Mouse (Mus musculus) neural tube, embryonic 14.5 days (tissue): ENCODE data around the gene Raf1. TPM values are rescaled to one million over a fixed set of nuclear protein-coding genes. Genes with fewer than 3 reads are reported as not detected.

Experiments
- ATAC-seq: fragments of 200-750 bp; cut with Nextera tagmentation; 2 replicates; pipeline ENCODE4 v1.8.0; 2017; ENCODE audit warnings: low read depth, mild to moderate bottlenecking, moderate TSS enrichment, moderate library complexity
- H3K27ac ChIP-seq: fragments of 300-500 bp; sonication (generic); 2 replicates; pipeline ENCODE4 v1.5.1; 2014; ENCODE audit warnings: low read depth, mild to moderate bottlenecking, control low read depth, low read length, moderate library complexity, mixed read lengths
- H3K27me3 ChIP-seq: fragments of 300-500 bp; sonication (generic); 2 replicates; pipeline ENCODE4 v1.6.1; 2014; ENCODE audit warnings: low read length; ENCODE audit not compliant: control insufficient read depth, insufficient read depth
- H3K36me3 ChIP-seq: fragments of 300-500 bp; sonication (generic); 2 replicates; pipeline ENCODE4 v1.6.1; 2014; ENCODE audit warnings: low read length, mixed read lengths; ENCODE audit not compliant: control insufficient read depth, insufficient read depth
- H3K4me1 ChIP-seq: fragments of 300-500 bp; sonication (generic); 2 replicates; pipeline ENCODE4 v1.6.1; 2014; ENCODE audit warnings: low read length; ENCODE audit not compliant: control insufficient read depth, insufficient read depth
- H3K4me2 ChIP-seq: fragments of 300-500 bp; sonication (generic); 2 replicates; pipeline ENCODE4 v1.6.1; 2014; ENCODE audit warnings: mild to moderate bottlenecking, low read depth, low read length, control low read depth
- H3K4me3 ChIP-seq: fragments of 300-500 bp; sonication (generic); 2 replicates; pipeline ENCODE4 v1.5.1; 2014; ENCODE audit warnings: low read depth, low read length, control low read depth, mixed read lengths
- H3K9ac ChIP-seq: fragments of 300-500 bp; sonication (generic); replicated peaks from 2 replicates; pipeline ENCODE4 v1.6.1; 2014; ENCODE audit warnings: low read depth, mild to moderate bottlenecking, control low read depth, low read length, mixed read lengths
- H3K9me3 ChIP-seq: fragments of 300-500 bp; sonication (generic); 2 replicates; pipeline ENCODE4 v1.6.1; 2016; ENCODE audit warnings: low read length; ENCODE audit not compliant: control insufficient read depth
- WGBS: fragments of 180-500 bp; shearing (Covaris S2); extraction: QIAGEN DNeasy Blood & Tissue Kit; methylation state at CpG from one replicate; pipeline ENCODE4 v1.1.7; 2014; 5-methylcytosine and 5-hydroxymethylcytosine counted together
- polyA plus RNA-seq: library from polyadenylated mRNA; unstranded; fragments of >200 nt; fragmentation: Nextera tagmentation; extraction: Ambion mirVana; gene quantifications from 2 replicates; pipeline ENCODE4 v1.2.1, GENCODE M21; 2014

The Raf1 gene
- polyA plus RNA-seq, result 168 and 181 TPM in 2 replicates

DNA sequence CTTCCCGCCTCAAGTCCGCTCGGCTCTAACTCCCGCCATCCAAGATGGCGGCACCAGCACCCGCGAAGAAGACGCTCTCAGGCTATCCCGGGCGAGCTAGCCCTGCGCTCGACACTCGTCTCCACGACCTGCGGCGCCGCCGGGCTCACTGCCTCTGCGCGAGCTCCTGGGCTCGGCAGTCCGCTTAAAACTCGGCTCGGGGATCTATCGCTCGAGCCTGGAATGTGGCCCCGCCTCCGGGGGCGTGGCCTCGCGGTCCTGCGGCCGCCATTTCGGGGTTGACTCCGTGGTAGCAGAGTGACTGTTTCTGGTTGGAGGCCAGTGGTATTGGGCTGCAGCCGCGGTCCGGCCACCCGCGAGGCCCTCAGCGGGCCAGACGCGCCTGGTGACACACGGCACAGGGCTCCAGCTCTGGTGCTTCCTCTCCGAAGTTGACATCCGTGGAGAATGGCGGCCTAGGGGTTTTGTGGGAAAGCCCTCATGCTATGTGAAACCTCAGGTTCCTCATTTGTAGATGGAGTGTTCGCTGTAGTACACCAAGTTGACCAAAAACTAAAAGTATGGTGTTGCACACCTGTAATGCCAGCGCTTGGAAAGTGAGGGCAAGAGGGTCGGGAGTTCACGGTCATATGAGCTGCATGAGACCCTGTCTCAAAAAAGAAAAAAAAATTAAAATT is at the start of gene Raf1:
Gene Raf1, minus strand, starts transcription at position 184 of the 677 bp plus-strand sequence.
- no peaks in the 10 kb centered on the region for H3K27me3 ChIP-seq
- WGBS, result under 1% methylated on average over 51 of the region's 51 CpGs
- peak within 1 kb of the TSS; percentile 87 for H3K4me2 ChIP-seq
- no peaks in the 10 kb centered on the region for H3K36me3 ChIP-seq
- peaks cover 16% of the 10 kb centered on the region; the same call in 1 of the 2 replicates for H3K4me1 ChIP-seq
- H3K9me3 ChIP-seq, result no peaks in the 10 kb centered on the region
- peak within 1 kb of the TSS; percentile 99 for H3K27ac ChIP-seq
- peak; percentile 99 for ATAC-seq
- H3K9ac ChIP-seq, result peak within 1 kb of the TSS; percentile 99
- H3K4me3 ChIP-seq, result peak within 1 kb of the TSS; percentile 99

DNA sequence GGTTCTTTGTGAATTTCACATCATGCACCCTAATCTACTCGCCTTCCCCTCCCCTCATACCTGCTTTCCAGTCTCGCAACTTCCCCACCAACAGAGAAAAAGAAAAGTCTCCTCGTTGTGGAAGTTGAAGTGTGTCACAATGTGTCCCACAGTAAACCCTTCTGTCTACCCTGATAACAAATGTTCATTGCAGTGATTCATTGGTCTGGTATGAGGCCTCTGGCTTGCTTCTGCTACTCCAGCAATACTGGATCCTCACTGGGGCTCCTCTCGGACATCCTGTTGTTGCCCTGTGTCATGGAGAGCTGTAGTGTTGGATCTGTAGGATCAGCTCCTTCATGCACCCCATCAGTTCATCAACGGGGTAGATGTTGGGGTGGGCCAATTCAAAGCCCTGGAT is 45.8 kb upstream of the Raf1 start:
- H3K36me3 ChIP-seq, result no peaks in the 10 kb centered on the region
- no peaks in the 10 kb centered on the region for H3K27me3 ChIP-seq
- H3K27ac ChIP-seq, result no peak overlapping the region
- ATAC-seq, result no peak
- 0 out of 2 replicates have a peak, but pooled peaks cover under 1% of the 10 kb centered on the region for H3K4me1 ChIP-seq
- H3K4me3 ChIP-seq, result no peak overlapping the region
- H3K9ac ChIP-seq, result no peak overlapping the region
- no peaks in the 10 kb centered on the region; the same call in 1 of the 2 replicates for H3K9me3 ChIP-seq
- 89% methylated on average over 5 of the region's 5 CpGs for WGBS
- no peak overlapping the region for H3K4me2 ChIP-seq

DNA sequence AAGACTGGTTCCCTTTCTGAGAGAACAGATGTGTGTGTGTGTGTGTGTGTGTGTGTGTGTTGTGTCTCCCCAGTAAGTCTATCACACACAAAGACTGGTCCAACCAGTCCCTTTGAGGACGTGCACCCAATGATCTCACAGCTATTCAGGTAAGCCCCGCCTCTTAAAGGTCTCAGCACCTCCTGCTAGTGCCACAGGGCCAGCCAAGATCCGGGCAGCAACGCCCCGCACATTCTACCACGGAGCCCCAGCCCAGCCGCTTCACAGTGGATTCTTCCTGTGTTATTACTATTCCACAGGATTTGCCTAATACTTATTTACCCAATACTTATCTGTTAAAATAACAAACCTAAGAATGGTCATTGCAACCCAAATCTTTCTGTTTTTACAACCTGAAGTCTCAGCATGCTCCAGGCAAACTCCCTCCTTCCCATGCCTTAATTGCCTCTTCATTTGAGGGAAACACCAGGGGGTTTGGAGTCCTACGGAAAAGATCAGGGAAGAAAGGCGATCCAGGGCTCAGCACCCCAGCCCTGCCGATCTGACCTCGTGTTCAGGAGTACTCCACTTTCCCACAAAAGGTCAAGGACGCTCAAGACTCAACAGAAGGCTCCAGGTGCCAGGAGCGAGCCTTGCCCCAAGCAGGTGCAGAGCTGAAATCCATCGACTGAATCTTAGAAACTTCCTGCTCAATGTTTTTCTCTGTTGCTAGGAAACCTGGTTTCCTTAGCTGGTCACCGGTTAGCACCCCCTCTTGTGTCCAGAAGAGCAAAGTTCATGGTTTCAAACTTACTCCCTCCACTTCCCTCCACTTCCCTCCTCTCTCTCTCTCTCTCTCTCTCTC is 41.5 kb upstream of the Raf1 start:
- Histone ChIP-seq H3K9ac (no peak overlapping the region), H3K4me1 (0 out of 2 replicates have a peak, but pooled peaks cover 6% of the 10 kb centered on the region), H3K4me2 (peak overlapping the region; percentile 45), H3K4me3 (peak overlapping the region; percentile 16), H3K27ac (no peak overlapping the region), H3K36me3 (no peaks in the 10 kb centered on the region), H3K27me3 (no peaks in the 10 kb centered on the region), H3K9me3 (no peaks in the 10 kb centered on the region)
- WGBS, result under 1% methylated on average over 15 of the region's 15 CpGs
- peak; percentile 95 for ATAC-seq

DNA sequence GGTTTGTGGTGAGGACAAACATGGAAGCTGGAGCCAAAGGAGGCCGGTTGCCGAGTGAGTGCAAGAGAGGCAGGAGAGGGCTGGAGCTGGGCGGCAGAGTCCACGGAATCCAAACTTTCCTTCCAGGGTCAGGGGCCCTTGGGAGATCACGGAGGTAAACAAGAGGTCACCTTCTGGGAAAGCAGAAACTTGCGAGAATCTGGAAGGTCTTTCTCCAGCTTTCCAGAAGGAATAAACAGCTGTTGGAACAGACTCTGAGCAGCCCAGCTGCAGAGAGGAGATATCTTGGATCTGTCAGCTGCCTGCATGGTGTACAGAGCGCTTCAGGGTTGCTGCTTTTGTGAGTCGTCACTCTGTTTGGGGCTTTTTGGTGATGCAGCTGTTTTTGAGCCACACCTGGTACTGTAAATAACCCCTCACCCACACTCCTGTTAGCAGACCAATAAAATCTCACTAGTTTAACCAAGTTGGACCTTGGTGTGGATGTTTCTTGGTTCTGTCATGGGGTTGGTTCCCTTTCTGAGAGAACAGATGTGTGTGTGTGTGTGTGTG is 40.7 kb upstream of the Raf1 start:
- Histone ChIP-seq H3K27me3 (no peaks in the 10 kb centered on the region), H3K27ac (peak overlapping the region; percentile 10; the same call in 1 of the 2 replicates), H3K4me1 (0 out of 2 replicates have a peak, but pooled peaks cover 6% of the 10 kb centered on the region), H3K4me3 (no peak overlapping the region), H3K36me3 (no peaks in the 10 kb centered on the region), H3K4me2 (peak overlapping the region; percentile 45), H3K9me3 (no peaks in the 10 kb centered on the region), H3K9ac (no peak overlapping the region)
- 12% methylated on average over 8 of the region's 8 CpGs for WGBS
- ATAC-seq, result peak; percentile 60; the same call in 1 of the 2 replicates

GRCm38 (mm10) chr6:115711261-115711660 is 34.8 kb upstream of the Raf1 start:
- Histone ChIP-seq H3K4me2 (no peak overlapping the region), H3K9me3 (no peaks in the 10 kb centered on the region), H3K27ac (no peak overlapping the region), H3K9ac (no peak overlapping the region), H3K4me1 (no peaks in the 10 kb centered on the region), H3K4me3 (no peak overlapping the region), H3K36me3 (no peaks in the 10 kb centered on the region), H3K27me3 (no peaks in the 10 kb centered on the region)
- WGBS, result 81% methylated on average over 2 of the region's 3 CpGs
- no peak for ATAC-seq

- Histone ChIP-seq H3K4me2 (no peak overlapping the region), H3K9ac (no peak overlapping the region), H3K27me3 (no peaks in the 10 kb centered on the region), H3K4me3 (no peak overlapping the region), H3K4me1 (no peaks in the 10 kb centered on the region), H3K9me3 (no peaks in the 10 kb centered on the region), H3K36me3 (no peaks in the 10 kb centered on the region), H3K27ac (no peak overlapping the region)
- ATAC-seq, result no peak
- WGBS, result 72% methylated on average over 5 of the region's 5 CpGs
These were observed 26.5 kb upstream of the Raf1 start for GRCm38 (mm10) chr6:115702901-115703300.

DNA sequence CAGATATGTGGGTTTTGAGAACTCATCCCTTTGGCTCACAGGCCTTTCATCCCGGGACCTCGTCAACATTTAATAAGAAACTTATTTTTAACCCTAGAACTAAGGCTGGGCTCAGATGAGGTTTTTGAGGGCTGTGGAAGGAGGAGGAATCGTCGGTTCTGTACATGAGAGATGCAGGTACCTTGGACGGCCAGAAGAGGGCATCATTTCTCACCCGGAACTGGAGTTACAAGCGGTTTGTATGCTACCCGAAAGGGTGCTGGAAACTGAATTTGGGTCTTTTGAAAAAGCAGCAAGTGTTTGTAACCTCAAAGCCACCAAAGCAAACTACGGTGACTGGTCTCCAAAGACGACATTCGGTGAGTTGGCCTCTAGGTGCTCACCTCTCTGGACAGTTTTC is 24.9 kb upstream of the Raf1 start:
- WGBS, result 52% methylated on average over 11 of the region's 11 CpGs
- H3K27me3 ChIP-seq, result no peaks in the 10 kb centered on the region
- no peak overlapping the region for H3K4me3 ChIP-seq
- H3K9ac ChIP-seq, result no peak overlapping the region
- H3K4me2 ChIP-seq, result no peak overlapping the region
- H3K9me3 ChIP-seq, result no peaks in the 10 kb centered on the region
- H3K4me1 ChIP-seq, result no peaks in the 10 kb centered on the region
- H3K36me3 ChIP-seq, result no peaks in the 10 kb centered on the region
- no peak overlapping the region for H3K27ac ChIP-seq
- no peak for ATAC-seq

DNA sequence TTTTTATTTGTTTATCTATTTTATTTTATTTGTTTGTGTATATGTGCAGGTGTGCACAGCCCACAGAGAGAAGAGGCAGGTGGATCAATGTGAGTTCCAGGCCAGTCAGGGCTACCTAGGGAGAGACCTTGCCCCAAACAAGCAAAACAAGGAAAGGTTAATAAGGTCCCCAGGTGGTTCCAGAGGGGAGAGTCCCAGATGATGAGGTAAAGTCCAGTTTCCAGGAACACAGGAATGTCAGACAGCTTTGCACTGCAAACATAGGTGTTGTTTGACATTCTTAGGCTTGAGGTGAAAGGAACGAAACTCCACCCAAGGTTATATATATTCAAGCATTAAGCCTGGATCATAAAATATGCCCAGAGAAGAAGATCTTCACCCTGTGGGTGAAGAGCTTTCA is 24.3 kb upstream of the Raf1 start:
- WGBS, result 93% methylated on average over 1 of the region's 1 CpGs
- no peak for ATAC-seq
- no peak overlapping the region for H3K4me2 ChIP-seq
- no peak overlapping the region for H3K4me3 ChIP-seq
- no peaks in the 10 kb centered on the region for H3K4me1 ChIP-seq
- H3K27ac ChIP-seq, result no peak overlapping the region
- H3K9me3 ChIP-seq, result no peaks in the 10 kb centered on the region
- H3K36me3 ChIP-seq, result no peaks in the 10 kb centered on the region
- H3K9ac ChIP-seq, result no peak overlapping the region
- no peaks in the 10 kb centered on the region for H3K27me3 ChIP-seq

GRCm38 (mm10) chr6:115698699-115699098 is 22.3 kb upstream of the Raf1 start:
- no peak for ATAC-seq

More at GRCm38 (mm10) chr6:115698699-115699098, 22.3 kb upstream of the Raf1 start:
- 89% methylated on average over 4 of the region's 4 CpGs for WGBS
- H3K4me1 ChIP-seq, result no peaks in the 10 kb centered on the region
- H3K9me3 ChIP-seq, result no peaks in the 10 kb centered on the region
- no peak overlapping the region for H3K4me3 ChIP-seq
- no peak overlapping the region for H3K4me2 ChIP-seq
- no peaks in the 10 kb centered on the region for H3K36me3 ChIP-seq
- H3K9ac ChIP-seq, result no peak overlapping the region
- H3K27me3 ChIP-seq, result no peaks in the 10 kb centered on the region
- no peak overlapping the region for H3K27ac ChIP-seq
